Mouse (Mus musculus) thymus, adult 2 months (tissue): ENCODE measurements around the gene Htr1d. TPM values are rescaled to one million over a fixed set of nuclear protein-coding genes. Genes with fewer than 3 reads are reported as not detected.

Experiments
- DNase-seq: peaks from one replicate; pipeline ENCODE4 v3.0.0; 2021
- H3K27ac ChIP-seq: fragments of 200-500 bp; 2 replicates; pipeline ENCODE4 v1.5.1; 2012; ENCODE audit warnings: low read length, control low read depth; ENCODE audit not compliant: control insufficient read depth, insufficient read depth
- H3K27me3 ChIP-seq: fragments of 200-500 bp; 2 replicates; pipeline ENCODE4 v1.6.1; 2012; ENCODE audit warnings: mild to moderate bottlenecking, low read length, moderate library complexity, mixed read lengths; ENCODE audit not compliant: control insufficient read depth, insufficient read depth
- H3K36me3 ChIP-seq: fragments of 200-500 bp; 2 replicates; pipeline ENCODE4 v1.6.1; 2012; ENCODE audit warnings: mild to moderate bottlenecking, low read length, moderate library complexity; ENCODE audit not compliant: control insufficient read depth, insufficient read depth
- H3K4me1 ChIP-seq: fragments of 200-500 bp; replicated peaks from 2 replicates; pipeline ENCODE4 v1.6.1; 2012; ENCODE audit warnings: low read length; ENCODE audit not compliant: control insufficient read depth, insufficient read depth
- H3K4me3 ChIP-seq: fragments of 200-500 bp; 2 replicates; pipeline ENCODE4 v1.5.1; 2012; ENCODE audit warnings: mild to moderate bottlenecking, low read length, control low read depth, moderate library complexity; ENCODE audit not compliant: control insufficient read depth, insufficient read depth
- CTCF ChIP-seq: fragments of 200-500 bp; IDR thresholded peaks from 2 replicates; pipeline ENCODE4 v1.5.1; 2012; ENCODE audit warnings: mild to moderate bottlenecking, control low read depth, low read length, moderate library complexity, borderline replicate concordance; ENCODE audit not compliant: control insufficient read depth, poor library complexity, insufficient read depth; ENCODE audit errors: extremely low read depth
- POLR2A ChIP-seq: fragments of 200-500 bp; IDR thresholded peaks from 2 replicates; pipeline ENCODE4 v1.6.1; 2012; ENCODE audit warnings: mild to moderate bottlenecking, low read length, control low read depth, moderate library complexity; ENCODE audit not compliant: control insufficient read depth, poor library complexity, insufficient read depth; ENCODE audit errors: extremely low read depth
- WGBS: fragments of 180-500 bp; shearing (Covaris S2); methylation state at CpG from one replicate; pipeline ENCODE4 v1.1.7; 2018; 5-methylcytosine and 5-hydroxymethylcytosine counted together
- polyA plus RNA-seq: library from polyadenylated mRNA; depleted of rRNA; stranded (reverse); fragments of >200 nt; gene quantifications from 2 replicates; pipeline ENCODE4 v1.2.3, GENCODE M21; 2012

Gene Htr1d
- polyA plus RNA-seq, 1 experiment: 0.24 TPM

DNA sequence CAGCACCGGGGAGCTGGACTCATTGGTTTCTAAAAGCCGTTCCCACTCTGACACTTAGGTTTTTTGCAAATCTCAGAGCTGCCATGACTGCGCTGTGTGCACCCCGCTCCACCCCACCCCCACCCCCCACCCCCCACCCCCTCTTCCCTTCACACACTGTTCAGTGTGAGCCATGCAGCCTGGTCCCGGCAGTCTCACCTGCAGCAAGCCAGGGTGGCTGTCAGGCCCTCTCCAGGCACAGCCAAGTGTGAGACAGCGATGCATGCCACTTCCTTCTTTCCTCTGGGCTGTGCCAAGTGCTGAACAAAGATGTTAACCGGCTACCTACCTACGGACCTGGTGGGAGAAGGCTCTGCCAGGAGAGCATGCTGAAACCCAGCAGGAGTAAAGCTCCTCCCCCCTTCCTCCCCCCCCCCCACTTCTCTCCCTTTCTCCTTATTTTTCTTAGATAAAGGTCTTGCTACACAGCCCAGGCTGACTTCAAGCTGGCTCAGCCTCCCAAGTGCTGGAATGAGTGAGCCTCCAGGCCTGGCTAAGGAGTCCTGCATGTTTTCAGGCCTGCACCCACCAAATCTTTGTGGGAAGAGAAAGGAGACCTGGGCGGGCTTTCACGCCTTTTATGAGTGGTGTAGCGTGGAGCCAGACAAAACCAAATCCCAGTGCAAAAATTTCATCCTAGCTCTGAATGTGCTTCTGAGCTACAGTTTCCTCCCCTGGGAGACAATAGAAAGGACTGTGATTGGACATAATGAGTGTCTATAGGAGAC, 7.5 kb downstream of the Htr1d start:
- Histone ChIP-seq H3K27me3 (no peaks in the 10 kb centered on the region), H3K27ac (no peak overlapping the region), H3K4me3 (no peak overlapping the region), H3K36me3 (no peaks in the 10 kb centered on the region), H3K4me1 (no peaks in the 10 kb centered on the region)
- DNase-seq: no peak
- no peak for TF ChIP-seq CTCF
- WGBS: 53% methylated on average over 11 of the region's 11 CpGs

DNA sequence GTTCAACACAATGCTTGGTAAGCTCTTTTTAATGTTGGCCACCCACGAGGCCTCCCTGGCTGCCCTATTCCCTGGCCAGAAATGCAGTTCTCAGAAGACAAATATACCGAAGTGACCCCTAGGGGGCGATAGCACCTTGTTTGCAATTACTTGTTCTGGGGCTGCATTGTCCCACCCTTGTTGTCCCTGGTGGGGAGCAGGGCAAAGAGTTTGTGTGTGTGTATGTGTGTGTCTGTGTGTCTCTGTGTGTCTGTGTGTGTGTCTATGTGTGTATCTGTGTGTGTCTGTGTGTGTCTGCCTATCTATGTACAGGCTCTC, 8.0 kb downstream of the Htr1d start:
- no peak overlapping the region for H3K27ac ChIP-seq
- H3K4me3 ChIP-seq: no peak overlapping the region
- H3K4me1 ChIP-seq: no peaks in the 10 kb centered on the region
- no peaks in the 10 kb centered on the region for H3K36me3 ChIP-seq
- H3K27me3 ChIP-seq: no peaks in the 10 kb centered on the region
- DNase-seq: peak; percentile 62
- TF ChIP-seq CTCF (no peak), POLR2A (no peak)
- 3% methylated on average over 3 of the region's 3 CpGs for WGBS

DNA sequence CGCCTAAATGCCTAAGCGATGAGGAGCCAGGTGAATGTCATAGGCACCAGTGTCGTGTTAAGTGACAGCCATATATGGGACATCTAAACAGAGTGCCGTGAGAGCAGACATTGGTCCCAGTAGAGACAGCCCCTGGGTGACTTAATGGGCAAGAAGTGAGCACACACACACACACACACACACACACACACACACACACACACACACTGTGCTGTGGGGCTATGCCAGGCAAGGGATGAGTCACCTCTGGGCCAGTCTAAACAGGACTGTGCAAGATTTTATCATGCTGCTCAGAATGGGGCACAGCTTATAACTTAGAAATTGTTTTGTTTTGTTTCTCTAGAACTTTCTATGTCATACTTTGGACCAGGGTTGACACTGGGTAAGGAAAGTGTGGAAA, 10.7 kb downstream of the Htr1d start:
- Histone ChIP-seq H3K4me1 (no peaks in the 10 kb centered on the region), H3K4me3 (no peak overlapping the region), H3K36me3 (no peaks in the 10 kb centered on the region), H3K27ac (no peak overlapping the region), H3K27me3 (no peaks in the 10 kb centered on the region)
- DNase-seq: no peak
- 89% methylated on average over 4 of the region's 4 CpGs for WGBS
- TF ChIP-seq CTCF (no peak), POLR2A (no peak)

DNA sequence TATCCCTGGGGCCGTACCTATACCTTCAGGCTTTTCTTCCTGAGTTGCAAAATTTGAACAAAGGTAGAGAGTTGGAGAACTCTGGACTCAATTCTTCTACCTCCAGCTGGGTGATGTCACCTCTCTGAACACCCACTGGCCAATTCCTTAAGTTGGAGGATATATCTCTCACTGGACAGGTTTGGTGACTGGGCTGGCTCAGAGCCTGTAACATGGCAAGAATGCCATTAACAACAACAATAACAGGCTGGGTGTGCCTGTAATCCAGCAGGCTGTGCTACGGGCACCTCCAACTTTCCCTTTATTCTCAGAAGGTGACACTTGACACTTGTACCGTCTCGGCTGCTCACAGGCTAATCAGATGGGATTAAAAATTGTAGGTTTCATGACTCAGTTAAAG, 15.8 kb downstream of the Htr1d start:
- 92% methylated on average over 4 of the region's 4 CpGs for WGBS
- no peak for DNase-seq
- no peak for TF ChIP-seq CTCF
- TF ChIP-seq POLR2A: no peak
- H3K4me1 ChIP-seq: no peaks in the 10 kb centered on the region
- no peaks in the 10 kb centered on the region for H3K27me3 ChIP-seq
- H3K27ac ChIP-seq: no peak overlapping the region
- no peak overlapping the region for H3K4me3 ChIP-seq
- H3K36me3 ChIP-seq: no peaks in the 10 kb centered on the region

DNA sequence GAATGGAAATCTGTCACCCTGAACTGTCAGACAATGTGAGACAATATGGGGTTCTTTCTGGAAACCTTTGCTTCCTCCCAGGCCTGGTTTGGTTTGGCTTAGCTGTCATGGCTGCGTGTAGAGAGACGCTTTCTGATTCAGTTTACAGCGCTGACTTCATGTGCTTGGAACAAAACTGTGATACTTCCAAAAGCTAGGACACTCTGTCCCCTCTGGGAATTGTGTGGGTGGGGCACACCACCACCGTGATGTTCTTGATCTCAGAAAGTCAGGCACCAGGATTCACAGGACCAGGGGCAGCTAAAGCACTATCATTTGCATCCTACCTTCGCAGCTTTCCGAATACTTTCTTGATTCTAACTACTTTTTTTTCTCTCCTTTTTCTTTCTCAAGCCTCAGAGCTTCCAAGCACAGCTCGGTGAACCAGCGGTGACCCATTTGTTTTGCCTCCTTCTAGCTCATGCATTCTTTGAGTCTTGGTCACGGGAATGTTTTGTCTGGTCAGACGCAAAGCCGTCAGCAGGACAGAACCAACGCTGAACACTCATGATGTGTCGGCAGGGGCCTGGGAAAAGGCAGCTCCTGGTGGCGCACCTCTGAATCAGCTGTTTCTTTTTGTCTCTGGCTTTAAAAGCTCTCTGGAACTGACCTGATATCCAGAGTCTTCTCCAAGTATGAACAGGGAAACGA, 18.2 kb downstream of the Htr1d start:
- no peak for DNase-seq
- WGBS: 89% methylated on average over 15 of the region's 15 CpGs
- TF ChIP-seq CTCF (no peak), POLR2A (no peak)

DNA sequence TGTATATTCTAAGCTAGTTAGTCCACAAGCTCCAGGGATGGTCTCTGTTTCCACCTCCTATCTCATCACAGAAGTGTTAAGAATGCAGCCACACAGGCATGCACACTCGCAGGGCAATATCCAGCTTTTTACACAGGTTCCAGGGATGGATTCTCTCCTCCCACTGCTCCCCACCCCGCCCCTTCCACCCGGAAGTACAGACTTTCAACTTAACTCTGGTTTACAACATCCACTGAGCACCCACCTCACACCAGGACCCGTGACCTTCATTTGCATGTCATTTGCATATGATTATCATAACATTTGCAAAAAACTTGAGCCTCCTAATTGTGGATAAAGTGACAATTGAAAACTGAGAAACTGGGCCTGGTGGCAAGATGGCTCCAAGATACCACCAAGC, 21.2 kb downstream of the Htr1d start:
- H3K27me3 ChIP-seq: no peaks in the 10 kb centered on the region
- no peaks in the 10 kb centered on the region for H3K4me1 ChIP-seq
- no peaks in the 10 kb centered on the region for H3K36me3 ChIP-seq
- TF ChIP-seq POLR2A: no peak
- TF ChIP-seq CTCF: no peak
- WGBS: 90% methylated on average over 4 of the region's 4 CpGs
- no peak overlapping the region for H3K4me3 ChIP-seq
- H3K27ac ChIP-seq: no peak overlapping the region
- DNase-seq: no peak

More for the DNA sequence above, 18.2 kb downstream of the Htr1d start:
- Histone ChIP-seq H3K27ac (no peak overlapping the region), H3K36me3 (no peaks in the 10 kb centered on the region), H3K4me1 (no peaks in the 10 kb centered on the region), H3K4me3 (no peak overlapping the region), H3K27me3 (no peaks in the 10 kb centered on the region)
